Mouse (Mus musculus): ENCODE results near the gene Pex11a. TPM values are rescaled to one million over a fixed set of nuclear protein-coding genes. Genes with fewer than 3 reads are reported as not detected.

Gene Pex11a
- polyA plus RNA-seq, 1 experiment from 2014 or later = 11.4 TPM

DNA sequence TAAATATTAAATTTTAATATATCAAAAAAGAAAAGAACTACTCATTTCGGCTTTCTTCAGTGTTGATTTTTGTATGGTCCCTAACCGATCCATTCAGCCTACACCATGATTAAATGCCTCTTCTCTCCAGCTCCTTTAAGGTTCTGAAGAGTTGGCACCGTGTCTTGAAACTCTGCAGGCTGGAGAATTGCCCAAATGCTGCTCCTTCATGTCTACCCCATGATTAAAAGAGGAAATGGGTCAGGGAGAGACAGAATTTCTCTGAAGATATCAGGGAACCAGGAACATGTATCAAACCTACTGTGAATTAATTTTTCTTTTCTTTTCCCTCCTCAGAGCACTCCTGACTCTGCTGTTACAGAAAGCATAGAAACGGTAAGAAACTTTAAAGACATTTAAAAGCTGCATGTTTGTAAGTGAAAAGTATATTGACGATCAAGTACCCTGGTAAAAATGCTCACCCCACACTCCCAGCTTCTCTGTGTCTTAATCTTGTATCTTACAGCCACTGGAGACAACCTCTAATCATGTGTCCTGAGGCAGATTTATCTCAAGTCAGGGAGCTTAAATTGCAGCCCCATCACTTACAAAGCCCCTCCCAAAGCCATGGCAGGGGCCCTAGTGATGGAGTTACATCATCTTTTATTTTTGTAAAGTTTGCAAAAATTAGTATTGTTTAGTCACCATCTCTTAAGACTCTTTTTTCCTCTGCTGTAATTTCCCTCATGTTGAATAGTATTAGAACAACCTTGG lies 18.4 kb upstream of the Pex11a start:
- no peak overlapping the region for H3K4me2 ChIP-seq
- WGBS = 73% methylated on average over 5 of the region's 5 CpGs
- H3K9me3 ChIP-seq (replicated peaks) = no peaks in the 10 kb centered on the region
- H3K4me3 ChIP-seq (replicated peaks) = no peak overlapping the region
- H3K36me3 ChIP-seq = no peaks in the 10 kb centered on the region
- no peak overlapping the region for H3K9ac ChIP-seq
- H3K4me1 ChIP-seq = no peaks in the 10 kb centered on the region
- no peak overlapping the region for H3K27ac ChIP-seq
- H3K27me3 ChIP-seq = no peaks in the 10 kb centered on the region
- no peak for ATAC-seq (replicated peaks; ENCODE audit: low FRiP score)

DNA sequence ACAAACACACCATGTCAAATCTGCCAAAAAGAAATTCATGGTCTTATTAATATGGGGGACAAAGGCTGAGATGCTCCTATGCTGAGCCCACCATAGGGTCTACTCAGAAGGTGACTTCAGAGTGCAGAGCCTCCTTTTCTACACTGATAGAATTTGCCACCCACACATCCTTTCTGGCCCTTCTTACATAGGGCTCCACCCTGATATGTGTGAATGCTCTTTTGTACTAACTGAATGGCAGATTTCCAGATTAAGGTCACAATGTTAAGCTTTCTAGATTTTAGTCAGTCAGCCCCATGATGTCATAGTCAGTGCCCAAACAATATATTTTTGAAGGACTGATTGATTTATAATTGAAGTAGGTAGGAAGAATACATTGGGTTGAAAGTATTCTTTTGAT lies 16.8 kb upstream of the Pex11a start:
- Histone ChIP-seq H3K27ac (no peak overlapping the region), H3K27me3 (no peaks in the 10 kb centered on the region), H3K36me3 (no peaks in the 10 kb centered on the region), H3K9ac (no peak overlapping the region), H3K4me3 (replicated peaks) (no peak overlapping the region), H3K9me3 (replicated peaks) (no peaks in the 10 kb centered on the region), H3K4me1 (no peaks in the 10 kb centered on the region), H3K4me2 (no peak overlapping the region)
- ATAC-seq (replicated peaks; ENCODE audit: low FRiP score) = no peak

DNA sequence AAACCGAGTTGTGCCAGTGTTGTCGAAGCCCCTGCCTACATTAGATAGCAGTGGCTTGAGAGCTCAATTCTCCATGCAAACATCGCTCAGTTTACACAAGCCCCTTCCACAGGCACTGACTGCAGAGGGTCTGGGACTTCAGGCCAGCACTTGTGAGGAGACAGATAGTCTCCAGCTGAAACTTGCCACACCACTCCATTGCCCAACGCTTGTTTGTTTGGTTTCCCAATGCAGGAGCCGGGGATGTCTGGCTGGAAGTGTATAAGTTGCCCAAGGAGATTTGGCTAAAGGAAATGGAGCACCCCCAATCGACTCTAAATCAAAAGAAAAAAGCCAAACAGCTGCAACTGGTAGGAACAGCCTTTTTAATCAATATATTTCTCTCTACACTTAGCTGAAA lies 15.2 kb upstream of the Pex11a start:
- ATAC-seq (replicated peaks; ENCODE audit: low FRiP score) = no peak
- WGBS = 70% methylated on average over 6 of the region's 6 CpGs
- Histone ChIP-seq H3K9ac (no peak overlapping the region), H3K36me3 (no peaks in the 10 kb centered on the region), H3K27ac (no peak overlapping the region), H3K4me2 (no peak overlapping the region), H3K9me3 (replicated peaks) (no peaks in the 10 kb centered on the region), H3K4me3 (replicated peaks) (no peak overlapping the region), H3K4me1 (no peaks in the 10 kb centered on the region), H3K27me3 (no peaks in the 10 kb centered on the region)

DNA sequence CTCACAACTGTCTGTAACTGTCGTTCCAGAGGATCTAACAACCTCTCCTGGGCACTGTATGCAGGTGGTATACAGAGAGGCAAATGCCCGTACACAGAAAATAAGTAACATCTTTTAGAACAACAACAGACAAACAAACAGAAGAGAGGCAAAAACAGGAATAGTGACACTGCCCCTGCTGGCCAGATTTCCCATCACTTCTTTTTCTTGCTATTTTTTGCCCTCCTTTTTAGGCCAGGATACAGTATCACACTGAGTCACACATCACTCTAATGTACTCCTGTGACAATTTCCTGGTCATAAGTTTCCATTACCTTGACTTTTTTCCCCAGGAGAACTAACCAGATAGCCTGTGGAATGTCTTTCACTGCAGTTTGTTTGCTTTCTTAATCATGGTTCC lies 13.4 kb upstream of the Pex11a start:
- ATAC-seq (replicated peaks; ENCODE audit: low FRiP score) = no peak
- H3K4me2 ChIP-seq = no peak overlapping the region
- no peak overlapping the region for H3K4me3 ChIP-seq (replicated peaks)
- 48% methylated on average over 2 of the region's 2 CpGs for WGBS
- H3K9me3 ChIP-seq (replicated peaks) = no peaks in the 10 kb centered on the region
- no peaks in the 10 kb centered on the region for H3K27me3 ChIP-seq
- H3K4me1 ChIP-seq = no peaks in the 10 kb centered on the region
- no peak overlapping the region for H3K9ac ChIP-seq
- no peak overlapping the region for H3K27ac ChIP-seq
- H3K36me3 ChIP-seq = no peaks in the 10 kb centered on the region

DNA sequence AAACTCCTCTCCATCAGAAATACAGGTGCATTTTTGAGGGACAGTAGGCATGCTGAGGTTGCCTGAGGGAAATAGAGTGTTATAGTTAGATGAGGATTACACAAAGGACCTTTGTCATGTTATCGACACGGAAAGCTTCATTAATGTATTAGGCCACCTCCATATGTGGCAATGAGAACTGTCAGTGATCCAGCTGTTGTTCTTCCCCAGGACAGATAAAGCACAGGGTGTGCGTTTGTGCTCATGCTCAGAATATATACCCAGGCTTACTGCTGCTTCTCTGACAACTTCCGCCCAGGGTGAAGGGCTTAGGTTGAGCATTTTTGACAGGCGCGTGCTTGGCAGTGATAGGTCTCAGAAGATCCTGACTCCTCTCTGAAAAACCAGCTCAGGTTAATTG lies 6.6 kb upstream of the Pex11a start:
- H3K4me3 ChIP-seq (replicated peaks) = no peak overlapping the region
- H3K27me3 ChIP-seq = 0 out of 2 replicates have a peak, but pooled peaks cover 2% of the 10 kb centered on the region
- no peaks in the 10 kb centered on the region for H3K4me1 ChIP-seq
- no peak overlapping the region for H3K27ac ChIP-seq
- H3K36me3 ChIP-seq = no peaks in the 10 kb centered on the region
- 88% methylated on average over 6 of the region's 6 CpGs for WGBS
- no peak for ATAC-seq (replicated peaks; ENCODE audit: low FRiP score)
- no peak overlapping the region for H3K9ac ChIP-seq
- no peaks in the 10 kb centered on the region for H3K9me3 ChIP-seq (replicated peaks)
- H3K4me2 ChIP-seq = no peak overlapping the region

DNA sequence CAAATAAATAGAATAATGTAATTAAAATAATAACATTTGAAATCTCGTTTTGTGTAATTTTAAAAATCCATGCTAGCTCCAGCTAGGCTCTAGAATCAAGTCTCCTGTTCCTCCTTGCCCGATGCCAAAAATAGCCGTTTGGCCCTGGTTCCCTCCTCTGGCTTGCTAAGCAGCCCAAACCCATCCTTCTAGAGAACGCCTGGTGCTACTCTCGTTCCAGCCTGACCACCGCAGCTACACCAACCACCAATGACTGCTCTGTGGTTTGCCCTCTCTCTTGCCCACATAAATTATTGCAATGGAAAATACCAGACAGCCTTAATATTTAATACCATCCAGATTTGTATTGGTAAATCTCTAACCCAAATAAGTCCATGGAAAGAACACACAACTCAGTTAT lies 4.7 kb upstream of the Pex11a start:
- Histone ChIP-seq H3K9me3 (replicated peaks) (no peaks in the 10 kb centered on the region), H3K4me2 (no peak overlapping the region), H3K36me3 (no peaks in the 10 kb centered on the region), H3K27me3 (0 out of 2 replicates have a peak, but pooled peaks cover 2% of the 10 kb centered on the region), H3K9ac (no peak overlapping the region), H3K4me1 (peaks cover 7% of the 10 kb centered on the region), H3K27ac (no peak overlapping the region), H3K4me3 (replicated peaks) (no peak overlapping the region)
- no peak for ATAC-seq (replicated peaks; ENCODE audit: low FRiP score)
- 83% methylated on average over 6 of the region's 6 CpGs for WGBS

DNA sequence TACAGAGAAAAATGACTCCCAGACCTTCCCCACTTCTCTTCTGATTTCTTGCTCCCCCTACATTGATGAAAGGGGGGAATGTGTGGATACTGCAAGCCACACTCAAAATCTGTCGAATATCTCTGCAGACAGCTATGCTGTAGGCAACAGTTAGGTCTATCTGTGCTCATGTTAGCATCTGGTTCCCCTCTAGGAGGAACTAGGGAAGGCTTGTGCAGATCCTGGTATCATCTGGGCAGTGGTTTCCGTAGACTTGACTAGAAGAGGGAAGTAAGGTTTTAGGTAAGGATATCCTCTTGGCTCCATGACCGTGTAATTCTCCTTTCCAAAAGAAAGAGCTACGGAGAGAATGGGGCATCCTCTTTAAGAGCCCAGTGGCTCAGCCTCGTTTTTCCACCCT lies 1.7 kb upstream of the Pex11a start:
- no peaks in the 10 kb centered on the region for H3K9me3 ChIP-seq (replicated peaks)
- H3K27me3 ChIP-seq = 0 out of 2 replicates have a peak, but pooled peaks cover 2% of the 10 kb centered on the region
- 80% methylated on average over 5 of the region's 5 CpGs for WGBS
- H3K9ac ChIP-seq = no peak overlapping the region
- no peak overlapping the region for H3K4me3 ChIP-seq (replicated peaks)
- ATAC-seq (replicated peaks; ENCODE audit: low FRiP score) = no peak
- H3K4me1 ChIP-seq = peaks cover 7% of the 10 kb centered on the region
- H3K27ac ChIP-seq = no peak overlapping the region
- no peak overlapping the region for H3K4me2 ChIP-seq
- H3K36me3 ChIP-seq = 0 out of 2 replicates have a peak, but pooled peaks cover 3% of the 10 kb centered on the region

DNA sequence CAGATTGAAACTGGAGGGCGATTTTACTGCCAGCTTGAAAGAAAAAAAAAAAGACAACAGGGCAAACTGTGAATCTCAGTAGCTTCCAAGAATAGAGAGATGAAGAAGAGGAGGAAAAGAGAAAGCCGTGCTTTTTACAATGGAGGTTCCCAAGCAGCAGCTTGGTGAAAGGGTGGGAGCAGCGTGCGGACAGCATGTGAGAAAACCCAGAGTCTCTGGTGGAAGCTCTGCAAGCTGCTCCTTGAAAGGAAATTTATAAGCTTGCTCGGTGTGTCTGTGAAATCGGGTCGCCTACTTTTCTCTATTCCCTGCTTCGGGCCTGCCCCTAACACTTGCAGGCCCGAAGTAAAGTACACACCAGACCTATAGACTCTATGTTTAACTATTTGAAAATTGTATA lies 1.1 kb upstream of the Pex11a start:
- H3K27me3 ChIP-seq = 0 out of 2 replicates have a peak, but pooled peaks cover 2% of the 10 kb centered on the region
- ATAC-seq (replicated peaks; ENCODE audit: low FRiP score) = no peak
- 91% methylated on average over 9 of the region's 9 CpGs for WGBS
- 0 out of 2 replicates have a peak, but pooled peaks cover 4% of the 10 kb centered on the region for H3K36me3 ChIP-seq
- H3K9ac ChIP-seq = no peak overlapping the region
- no peak overlapping the region for H3K4me2 ChIP-seq
- peaks cover 7% of the 10 kb centered on the region for H3K4me1 ChIP-seq
- no peak overlapping the region for H3K27ac ChIP-seq
- no peaks in the 10 kb centered on the region for H3K9me3 ChIP-seq (replicated peaks)
- H3K4me3 ChIP-seq (replicated peaks) = no peak overlapping the region

DNA sequence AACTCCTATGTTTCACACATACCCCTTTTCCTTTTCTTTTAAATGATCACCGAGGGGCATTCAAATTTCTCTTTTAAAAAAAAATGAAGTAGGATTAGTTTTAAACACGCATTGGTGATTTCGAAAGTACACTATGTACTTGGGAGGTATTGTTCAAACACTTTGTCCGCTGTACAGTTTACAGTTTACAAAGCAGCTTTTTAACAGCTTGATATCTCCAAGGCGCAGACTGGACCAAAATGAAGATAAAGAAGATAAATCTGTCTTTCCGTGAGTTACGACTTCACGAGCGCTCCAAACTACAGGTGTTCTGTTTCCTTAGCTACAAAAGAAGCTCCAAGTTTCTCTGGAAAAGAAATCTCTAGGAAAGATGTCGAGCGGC lies 663 bp downstream of the Pex11a start:
- Histone ChIP-seq H3K4me3 (replicated peaks) (peak overlapping the region; percentile 79), H3K4me1 (peaks cover 7% of the 10 kb centered on the region), H3K27me3 (no peaks in the 10 kb centered on the region), H3K9me3 (replicated peaks) (no peaks in the 10 kb centered on the region), H3K9ac (peak overlapping the region; percentile 63), H3K36me3 (peaks cover 7% of the 10 kb centered on the region), H3K4me2 (peak overlapping the region; percentile 99), H3K27ac (no peak overlapping the region)
- no peak for ATAC-seq (replicated peaks; ENCODE audit: low FRiP score)
- 18% methylated on average over 11 of the region's 11 CpGs for WGBS

DNA sequence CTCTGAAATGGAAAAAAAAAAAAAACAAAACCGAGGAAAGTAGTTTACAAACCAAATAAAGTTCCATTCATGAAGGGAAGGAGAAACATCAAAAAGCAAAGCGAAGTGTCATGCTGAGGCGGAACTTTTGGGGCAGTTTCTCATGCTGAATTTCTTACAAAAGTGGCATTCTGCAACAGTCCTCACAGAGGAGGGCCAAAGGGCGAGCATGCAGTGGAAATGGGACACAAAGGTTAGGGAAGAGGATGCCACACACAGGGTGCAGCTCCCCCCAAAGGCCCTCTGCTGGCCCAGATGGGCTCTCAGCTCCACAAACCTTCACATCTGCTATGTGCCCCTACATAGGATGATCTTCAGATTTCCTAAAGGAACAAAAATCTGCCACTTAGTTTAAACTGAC lies 2.7 kb downstream of the Pex11a start:
- Histone ChIP-seq H3K36me3 (peaks cover 17% of the 10 kb centered on the region), H3K9ac (no peak overlapping the region), H3K4me1 (peaks cover 7% of the 10 kb centered on the region), H3K4me3 (replicated peaks) (no peak overlapping the region), H3K9me3 (replicated peaks) (no peaks in the 10 kb centered on the region), H3K27me3 (no peaks in the 10 kb centered on the region), H3K27ac (no peak overlapping the region), H3K4me2 (no peak overlapping the region)
- no peak for ATAC-seq (replicated peaks; ENCODE audit: low FRiP score)
- 76% methylated on average over 4 of the region's 4 CpGs for WGBS

DNA sequence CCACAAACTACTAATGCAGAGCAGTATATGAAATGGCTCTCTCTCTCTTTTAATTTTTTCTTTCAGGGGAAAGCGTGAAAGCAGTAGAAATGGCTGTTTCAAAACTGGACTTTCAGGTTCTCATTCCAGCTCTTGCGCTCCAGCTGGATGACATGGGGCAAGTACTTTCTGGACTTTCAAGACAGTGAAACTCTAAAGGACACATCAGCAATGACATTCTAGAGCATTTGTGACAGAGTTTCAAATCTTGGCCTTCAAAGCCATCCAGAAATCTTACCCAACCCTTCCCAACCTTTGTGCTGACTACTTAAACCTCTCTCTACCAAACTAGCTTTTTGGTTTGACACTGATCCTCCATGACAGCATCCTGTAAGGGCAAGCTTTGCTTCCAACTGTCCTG lies 4.0 kb downstream of the Pex11a start:
- WGBS = 88% methylated on average over 2 of the region's 2 CpGs
- H3K36me3 ChIP-seq = peaks cover 17% of the 10 kb centered on the region

DNA sequence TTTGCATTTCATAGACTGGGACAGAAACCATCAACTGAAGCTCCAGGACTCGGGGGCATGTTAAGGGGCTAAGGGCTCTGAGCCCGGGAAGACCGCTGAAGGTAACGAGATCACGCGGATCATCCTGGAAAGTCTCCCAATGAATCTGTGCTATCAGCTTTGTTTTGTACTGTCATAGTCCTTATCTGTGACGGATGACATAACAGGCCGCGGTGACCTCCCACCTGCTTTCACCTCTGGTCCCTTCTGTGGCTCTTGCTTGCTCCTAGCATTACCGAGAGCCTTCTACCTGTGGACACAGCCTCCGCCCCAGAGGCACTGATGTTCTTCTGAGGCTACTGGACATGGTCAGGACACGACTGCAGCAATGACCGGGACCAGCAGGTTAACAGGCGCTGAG lies 6.4 kb downstream of the Pex11a start:
- 88% methylated on average over 14 of the region's 14 CpGs for WGBS
- Histone ChIP-seq H3K4me1 (no peaks in the 10 kb centered on the region), H3K36me3 (peaks cover 17% of the 10 kb centered on the region), H3K4me3 (replicated peaks) (no peak overlapping the region), H3K4me2 (no peak overlapping the region), H3K27ac (no peak overlapping the region), H3K27me3 (no peaks in the 10 kb centered on the region), H3K9me3 (replicated peaks) (no peaks in the 10 kb centered on the region), H3K9ac (no peak overlapping the region)
- ATAC-seq (replicated peaks; ENCODE audit: low FRiP score) = no peak

More for the DNA sequence above, 4.0 kb downstream of the Pex11a start:
- no peaks in the 10 kb centered on the region for H3K27me3 ChIP-seq
- no peaks in the 10 kb centered on the region for H3K9me3 ChIP-seq (replicated peaks)
- no peak overlapping the region for H3K27ac ChIP-seq
- no peak for ATAC-seq (replicated peaks; ENCODE audit: low FRiP score)
- no peak overlapping the region for H3K9ac ChIP-seq
- H3K4me2 ChIP-seq = no peak overlapping the region
- no peak overlapping the region for H3K4me3 ChIP-seq (replicated peaks)
- H3K4me1 ChIP-seq = peaks cover 7% of the 10 kb centered on the region

DNA sequence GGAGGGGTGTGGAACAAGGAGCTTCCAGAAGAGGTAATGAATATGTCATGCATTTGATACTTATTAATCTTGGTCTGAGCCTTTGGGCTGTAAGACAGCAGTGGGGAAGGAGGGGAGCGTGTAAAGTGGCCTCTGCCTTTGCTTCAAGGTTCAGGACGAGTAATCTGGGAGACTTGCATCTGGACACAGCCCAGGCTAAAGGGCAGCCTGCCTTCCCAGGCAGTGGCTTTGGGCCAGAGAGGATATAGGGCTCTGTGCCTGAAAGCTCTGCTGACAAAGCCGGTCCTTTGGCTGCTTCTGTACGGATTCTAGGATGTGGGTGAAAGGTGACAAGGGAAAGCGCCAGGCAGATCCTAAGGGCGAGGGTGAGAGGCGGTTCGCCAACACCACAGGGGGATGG lies 8.4 kb downstream of the Pex11a start:
- 62% methylated on average over 8 of the region's 8 CpGs for WGBS
- Histone ChIP-seq H3K4me1 (no peaks in the 10 kb centered on the region), H3K4me2 (no peak overlapping the region), H3K27me3 (no peaks in the 10 kb centered on the region), H3K27ac (no peak overlapping the region), H3K9me3 (replicated peaks) (no peaks in the 10 kb centered on the region), H3K4me3 (replicated peaks) (no peak overlapping the region), H3K36me3 (peaks cover 13% of the 10 kb centered on the region), H3K9ac (no peak overlapping the region)
- 0 out of 2 replicates have a peak, but pooled peaks have one; percentile 69 for ATAC-seq (replicated peaks; ENCODE audit: low FRiP score)
